Mouse (Mus musculus) c-Kit-negative CD71-positive TER-119-positive erythroid progenitor cells, embryonic 14.5 days (primary cell): ENCODE measurements at regions not wholly inside any gene's neighbourhood (a gene's known extent, or its start where the extent isn't known, plus 50 kb on each side); places are given as distances from the start of the nearest gene placed in this dataset.

Source experiments
- DNase-seq: peaks from one replicate; pipeline ENCODE4 v3.0.0-alpha.2; 2013; ENCODE audit warnings: low read depth, low spot score

DNA sequence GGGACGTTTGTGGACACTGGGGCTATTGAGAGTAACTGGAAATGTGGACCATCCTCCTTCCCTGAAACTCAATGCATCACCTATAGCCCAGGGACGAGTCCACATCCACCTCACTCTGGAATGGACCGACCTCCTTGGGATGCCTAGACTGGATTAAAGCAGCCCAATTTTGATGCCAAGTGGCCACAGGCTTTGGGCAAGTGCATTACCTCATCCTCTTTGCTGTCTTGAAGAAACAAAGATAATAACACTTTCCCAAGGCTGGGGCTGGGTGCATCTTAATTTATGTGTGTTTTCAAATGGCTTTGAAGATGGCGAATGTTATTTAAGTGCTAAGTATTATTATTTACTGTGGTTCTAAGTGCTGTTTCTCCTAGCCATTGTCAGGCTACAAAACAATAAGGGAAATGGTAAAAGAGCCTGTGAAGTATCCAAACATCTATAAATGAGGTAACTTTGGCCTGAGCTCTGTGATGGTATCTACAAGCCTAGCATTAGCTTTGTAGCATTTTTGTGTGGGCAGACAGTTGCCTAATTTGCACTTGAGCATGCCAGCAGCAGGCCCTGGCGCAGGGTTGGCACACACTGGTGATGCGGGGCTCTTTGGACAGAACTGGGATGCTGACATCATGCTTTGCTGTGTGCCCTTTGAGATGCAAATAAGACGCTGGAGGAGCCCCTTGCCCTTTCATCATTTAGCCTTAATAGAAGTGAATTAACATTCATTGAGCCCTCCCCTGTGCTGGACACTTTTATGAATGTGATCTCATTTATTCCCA lies 1423.7 kb downstream of the Gsdmc2 start:
- no peak for DNase-seq

GRCm38 (mm10) chr15:62416691-62417090 lies 1428.3 kb downstream of the Gsdmc2 start:
- DNase-seq = no peak

DNA sequence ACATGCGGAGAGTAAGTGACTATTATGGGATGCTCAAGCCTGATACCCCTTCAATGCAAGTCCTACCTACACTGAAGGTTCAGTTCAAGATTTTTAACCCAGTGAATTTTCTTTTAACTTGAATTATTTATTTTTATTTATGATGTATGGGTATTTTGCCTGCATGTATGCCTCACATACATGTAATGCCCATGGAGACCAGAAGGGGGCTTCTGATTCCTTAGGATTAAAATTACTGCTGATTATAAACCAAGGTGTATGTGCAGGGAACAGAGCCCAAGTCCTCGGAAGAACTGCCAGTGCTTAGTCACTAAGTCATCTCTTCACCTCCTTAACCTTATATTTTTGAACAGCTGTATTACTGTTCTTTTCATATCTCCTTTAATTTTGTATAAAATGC lies 1431.3 kb downstream of the Gsdmc2 start:
- no peak for DNase-seq

GRCm38 (mm10) chr15:62402142-62402541 lies 1442.8 kb downstream of the Gsdmc2 start:
- DNase-seq = no peak

DNA sequence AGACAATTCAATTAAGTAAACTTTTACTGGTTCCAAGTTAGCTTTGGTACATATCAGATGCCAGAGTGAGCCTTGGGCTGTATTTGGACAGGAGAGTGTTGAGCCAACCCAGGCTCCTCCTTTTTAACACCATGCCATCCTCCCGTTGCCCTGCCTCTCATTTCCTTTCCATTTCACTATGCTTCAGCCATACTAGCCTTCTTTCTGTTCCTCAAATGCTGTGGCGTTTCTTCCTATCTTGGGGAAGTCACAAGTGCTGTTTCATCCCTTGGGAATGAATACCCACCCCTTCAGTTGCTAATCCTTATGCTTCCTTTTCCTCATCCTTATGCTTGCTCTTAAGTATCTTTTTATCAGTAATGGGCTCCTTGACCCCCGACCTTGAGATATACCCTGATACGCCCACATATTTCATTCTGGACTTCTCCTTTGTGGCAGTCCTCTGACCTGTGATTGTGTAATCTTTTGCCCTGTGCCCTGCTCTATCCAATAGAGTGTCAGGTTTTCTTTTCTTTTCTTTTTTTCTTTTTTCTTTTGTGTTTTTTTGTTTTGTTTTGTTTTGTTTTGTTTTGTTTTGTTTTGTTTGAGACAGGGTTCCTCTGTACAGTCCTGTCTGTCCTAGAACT lies 1443.9 kb downstream of the Gsdmc2 start:
- DNase-seq = no peak

DNA sequence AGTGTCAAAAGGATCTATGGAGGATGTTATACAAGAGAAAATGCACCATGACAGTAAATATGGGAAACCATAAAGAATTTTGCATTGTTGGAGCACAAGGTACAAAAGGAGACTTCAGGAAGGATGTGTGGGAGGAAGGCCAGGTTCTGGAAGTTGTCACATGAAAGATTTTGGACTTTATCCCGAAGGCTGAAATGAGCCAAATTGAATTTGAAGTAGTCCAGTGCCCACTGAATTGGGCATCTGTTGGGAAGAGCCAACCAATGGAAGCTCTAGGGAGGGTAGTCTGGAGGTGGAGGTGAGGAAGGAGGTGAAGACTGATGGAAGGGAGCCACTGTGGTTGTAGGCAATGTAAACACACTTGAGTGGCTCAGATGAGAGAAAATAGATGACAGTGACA lies 1445.6 kb downstream of the Gsdmc2 start:
- DNase-seq = no peak

DNA sequence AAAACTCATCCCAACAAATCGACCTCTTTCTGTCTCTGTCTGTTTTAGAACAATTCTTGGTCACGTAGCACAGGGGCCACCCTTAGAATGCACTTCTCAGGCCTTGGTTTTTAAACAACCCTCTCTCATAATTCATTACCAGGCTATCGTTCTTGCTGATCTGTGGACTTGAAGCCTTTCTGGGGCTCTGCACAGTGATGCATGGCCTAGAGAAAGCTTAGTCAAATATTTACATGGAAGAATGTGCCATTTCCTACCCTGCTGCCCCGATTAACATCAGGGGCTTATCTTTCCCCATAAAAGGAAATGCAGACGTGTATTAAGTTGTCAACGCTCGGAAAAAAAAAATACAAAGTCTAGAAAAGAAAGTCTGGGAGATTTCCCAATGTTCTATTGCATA lies 1448.0 kb downstream of the Gsdmc2 start:
- no peak for DNase-seq

- no peak for DNase-seq
Measured at GRCm38 (mm10) chr15:62395377-62395776, 1449.6 kb downstream of the Gsdmc2 start.

DNA sequence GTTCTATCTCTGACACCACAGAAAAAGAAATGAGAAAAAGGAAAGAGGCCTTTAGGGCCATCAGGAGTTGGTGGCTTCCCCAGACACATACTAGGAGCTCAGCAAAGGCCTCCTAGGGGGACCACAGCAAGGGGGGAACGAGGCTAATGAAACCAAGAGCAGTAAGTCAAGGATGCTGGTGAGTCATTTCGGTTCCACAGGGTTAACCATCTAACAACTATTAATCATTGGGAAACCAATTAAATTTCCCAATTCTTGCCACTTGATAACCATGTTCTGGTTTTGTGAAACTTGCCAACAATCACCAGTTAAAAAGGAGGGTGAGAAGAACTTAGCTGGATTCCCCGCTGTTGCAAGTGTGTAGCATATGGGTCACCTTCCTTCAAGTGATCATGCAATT lies 1451.6 kb downstream of the Gsdmc2 start:
- DNase-seq = no peak

- DNase-seq = no peak
Measured at GRCm38 (mm10) chr15:62392839-62393238, 1452.1 kb downstream of the Gsdmc2 start.

GRCm38 (mm10) chr15:62392381-62392780 lies 1452.6 kb downstream of the Gsdmc2 start:
- DNase-seq = no peak

DNA sequence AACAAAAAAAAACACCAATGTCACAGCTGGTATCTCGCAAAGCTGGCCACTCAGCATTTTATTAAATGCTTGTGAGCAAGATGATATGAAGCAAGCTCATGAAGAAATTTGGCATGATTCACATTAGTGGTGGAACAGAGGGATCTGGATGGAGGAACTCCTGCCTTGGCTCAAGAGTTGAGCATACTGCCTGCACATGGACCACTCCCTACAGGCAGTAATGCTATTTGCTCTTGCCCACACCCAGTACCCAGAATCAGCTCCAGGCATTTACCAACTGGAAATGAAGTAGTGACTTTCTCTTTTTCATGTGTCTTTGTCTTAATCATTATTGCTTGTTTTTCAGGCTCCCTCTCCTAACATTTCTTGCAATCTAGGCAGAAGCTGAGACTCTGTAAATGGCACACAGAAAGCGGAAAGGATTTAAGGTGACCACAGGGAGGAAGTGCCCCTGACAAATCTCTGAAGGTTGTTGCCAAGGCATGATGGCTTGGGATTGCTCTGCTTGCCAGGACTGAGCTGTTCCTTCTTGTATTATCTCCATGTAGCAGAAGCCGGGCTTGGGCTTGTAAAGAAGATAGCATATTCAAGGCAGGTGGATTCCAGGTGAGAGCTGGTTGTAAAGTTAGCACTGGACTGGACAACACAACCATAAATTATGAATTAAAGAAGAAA lies 1455.4 kb downstream of the Gsdmc2 start:
- no peak for DNase-seq

GRCm38 (mm10) chr15:62382233-62382632 lies 1459.4 kb upstream of the A1bg start:
- DNase-seq = no peak

GRCm38 (mm10) chr15:62374641-62375040 lies 1451.8 kb upstream of the A1bg start:
- DNase-seq = no peak

GRCm38 (mm10) chr15:62361171-62361570 lies 1438.4 kb upstream of the A1bg start:
- no peak for DNase-seq

DNA sequence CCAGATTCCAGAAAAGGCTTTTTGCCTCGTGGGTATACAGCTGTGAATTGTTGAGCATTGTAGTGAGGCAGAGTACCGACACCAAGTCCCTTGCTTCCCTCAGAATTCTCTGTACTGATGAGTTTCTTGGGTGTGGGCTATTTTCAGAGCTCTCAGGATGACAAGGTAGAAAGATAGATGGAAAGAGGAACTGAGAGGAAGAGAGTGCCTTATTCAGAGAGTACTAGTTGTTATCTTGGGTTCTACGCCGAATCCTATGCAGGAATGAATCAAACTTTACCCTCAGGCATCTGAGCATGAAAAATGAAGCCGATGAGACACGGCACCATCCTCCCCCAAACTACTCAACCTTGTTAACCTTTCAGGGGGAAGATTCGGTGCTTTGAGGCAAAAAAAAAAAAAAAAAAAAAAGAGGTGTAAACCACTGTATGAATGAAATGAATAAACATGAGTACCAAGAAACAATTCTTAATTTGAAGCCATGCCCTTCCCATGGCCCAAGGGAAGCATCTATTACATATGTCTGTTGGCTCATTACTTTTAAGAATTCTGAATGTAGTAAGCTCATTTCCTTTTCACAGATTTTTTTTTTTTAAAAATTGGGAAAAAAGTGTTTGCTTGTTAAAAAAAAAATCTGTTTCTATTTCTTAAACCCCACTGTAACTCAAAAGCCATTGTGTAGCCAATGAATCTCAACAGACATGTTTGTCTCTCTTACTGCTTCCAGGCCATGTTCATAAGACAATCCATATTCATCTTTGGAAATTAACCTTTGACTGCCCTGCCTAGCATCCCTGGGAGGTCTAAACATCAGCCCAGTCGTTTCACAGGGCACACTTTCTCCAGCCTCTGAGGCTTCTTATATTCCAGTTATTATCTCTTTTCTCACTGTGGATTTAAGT lies 1435.8 kb upstream of the A1bg start:
- DNase-seq = no peak

DNA sequence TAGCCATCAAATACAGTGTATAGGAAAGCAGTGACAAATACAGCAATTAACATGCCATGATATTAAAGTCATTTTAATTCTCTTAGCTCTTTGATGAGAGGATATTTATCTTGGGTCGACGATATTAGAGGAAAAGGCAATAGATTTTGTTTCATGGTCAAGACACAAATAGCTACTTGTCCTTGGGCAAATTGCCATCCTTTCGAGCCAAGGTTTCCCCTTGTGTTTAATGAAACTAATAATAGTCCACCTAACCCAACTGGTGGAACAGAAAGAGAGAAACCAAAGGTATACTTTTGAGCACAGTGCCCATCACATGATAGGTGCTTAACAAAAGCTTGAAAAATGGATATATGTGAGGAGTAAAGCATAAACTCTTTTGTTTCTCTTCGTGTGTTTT lies 1431.0 kb upstream of the A1bg start:
- DNase-seq = no peak

DNA sequence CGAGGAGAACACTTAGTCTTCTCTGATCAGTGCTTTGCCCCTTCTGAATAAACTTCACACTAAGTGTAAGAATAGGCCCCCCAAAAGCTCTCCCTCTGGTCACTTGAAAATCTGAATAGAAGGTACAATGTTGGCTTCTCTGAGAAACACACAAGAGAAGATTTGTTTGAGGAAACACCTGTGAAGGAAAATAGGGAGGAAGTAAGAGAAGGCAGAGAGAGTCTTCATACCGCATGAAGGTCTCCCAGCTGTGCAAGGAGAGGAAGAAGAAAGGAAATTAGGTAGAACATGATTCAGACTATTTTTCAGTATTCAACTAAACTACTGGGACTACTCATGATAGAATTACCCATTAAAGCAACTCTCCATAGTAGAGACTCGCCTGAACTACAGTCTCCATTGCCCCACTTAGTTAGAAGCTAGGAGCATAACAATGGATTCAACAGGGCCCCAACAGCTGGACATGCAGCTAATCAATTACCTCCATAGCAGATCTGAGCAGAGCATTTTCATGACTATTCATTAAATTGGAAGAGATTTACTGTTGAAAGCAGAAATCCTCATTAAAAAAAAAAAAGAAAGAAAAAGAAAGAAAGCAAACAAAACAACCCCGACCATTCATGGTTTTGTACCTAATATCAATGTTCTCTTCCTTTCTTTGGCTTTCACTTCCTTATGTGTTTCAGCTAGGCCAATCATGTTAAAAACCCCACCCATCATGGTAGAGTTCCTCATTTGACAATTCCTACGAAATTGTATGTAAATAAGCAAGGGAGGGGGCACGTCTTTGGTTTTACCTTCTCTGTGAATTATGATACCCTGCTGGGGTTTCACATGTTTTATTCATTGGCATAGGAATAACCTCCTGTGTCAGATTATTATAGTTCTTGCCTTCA lies 1428.3 kb upstream of the A1bg start:
- DNase-seq = no peak

- no peak for DNase-seq
Measured at GRCm38 (mm10) chr15:62349981-62350380, 1427.2 kb upstream of the A1bg start.

DNA sequence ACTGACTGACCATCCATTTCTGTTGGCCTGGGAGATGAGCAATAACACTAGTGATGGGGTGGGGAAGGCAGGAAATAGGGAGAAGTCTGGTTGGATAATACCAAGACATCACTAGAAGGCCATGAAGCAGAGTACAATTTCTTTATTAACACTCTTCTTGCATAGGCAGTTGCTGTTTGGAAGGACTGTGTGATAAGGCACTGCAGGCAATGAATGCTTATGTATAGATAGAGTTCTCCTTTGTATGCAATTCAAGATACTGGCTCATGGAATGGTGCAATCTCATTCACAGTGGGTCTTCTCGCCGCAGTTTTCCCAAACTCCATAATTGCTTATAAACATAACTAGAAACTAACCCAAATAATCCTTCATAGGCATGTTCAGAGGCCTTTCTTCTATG lies 1426.1 kb upstream of the A1bg start:
- no peak for DNase-seq

GRCm38 (mm10) chr15:62347697-62348096 lies 1424.9 kb upstream of the A1bg start:
- no peak for DNase-seq
